Mouse (Mus musculus) embryo, embryonic 10.5 days (tissue): ENCODE data around the gene Hsfy2.

Source experiments
- DNase-seq: peaks from one replicate; pipeline ENCODE4 v3.0.0-alpha.2; 2015; ENCODE audit warnings: low spot score

Gene Hsfy2

DNA sequence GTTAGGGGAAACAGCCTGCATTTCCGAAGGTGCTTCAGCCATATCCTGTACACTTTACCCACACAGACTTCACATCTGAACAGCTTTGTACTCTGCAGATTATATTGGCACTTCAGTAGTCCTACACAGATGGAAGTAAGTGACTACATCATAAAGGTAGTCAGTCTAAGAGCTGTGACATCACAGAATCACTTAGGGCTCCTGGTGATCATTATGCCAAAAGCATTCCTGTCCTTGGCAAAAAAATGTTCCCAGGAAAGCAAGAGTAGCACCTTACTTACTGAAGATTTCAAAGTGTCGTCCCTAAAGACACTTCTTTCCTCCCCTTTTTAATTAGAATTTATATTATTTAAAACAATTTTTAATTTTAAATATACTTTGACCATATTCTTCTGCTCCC is at the start of gene Hsfy2:
Hsfy2 (minus strand) TSS at position 101 of the 400 bp plus-strand sequence.
- DNase-seq, result no peak

- no peak for DNase-seq
These were observed 47.9 kb upstream of the Hsfy2 start for GRCm38 (mm10) chr1:56685053-56685557.

GRCm38 (mm10) chr1:56684512-56684911 is 47.3 kb upstream of the Hsfy2 start:
- no peak for DNase-seq

DNA sequence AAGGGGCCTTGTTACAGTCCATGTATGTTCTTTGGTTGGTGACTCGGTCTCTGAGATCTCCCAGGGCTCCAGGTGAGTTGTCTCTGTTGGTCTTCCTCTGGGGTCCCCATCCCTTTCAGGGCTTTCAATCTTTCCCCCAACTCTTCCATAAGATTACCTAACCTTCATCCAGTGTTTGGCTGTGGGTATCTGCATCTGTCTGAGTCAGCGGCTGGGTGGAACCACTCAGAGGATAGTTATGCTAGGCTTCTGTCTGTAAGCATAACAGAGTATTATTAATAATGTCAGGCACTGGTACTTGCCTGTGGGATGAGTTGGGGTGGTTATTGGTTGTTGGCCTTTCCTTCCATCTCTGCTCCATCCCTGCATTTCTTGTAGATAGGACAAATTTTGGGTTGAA is 44.0 kb upstream of the Hsfy2 start:
- DNase-seq, result no peak

DNA sequence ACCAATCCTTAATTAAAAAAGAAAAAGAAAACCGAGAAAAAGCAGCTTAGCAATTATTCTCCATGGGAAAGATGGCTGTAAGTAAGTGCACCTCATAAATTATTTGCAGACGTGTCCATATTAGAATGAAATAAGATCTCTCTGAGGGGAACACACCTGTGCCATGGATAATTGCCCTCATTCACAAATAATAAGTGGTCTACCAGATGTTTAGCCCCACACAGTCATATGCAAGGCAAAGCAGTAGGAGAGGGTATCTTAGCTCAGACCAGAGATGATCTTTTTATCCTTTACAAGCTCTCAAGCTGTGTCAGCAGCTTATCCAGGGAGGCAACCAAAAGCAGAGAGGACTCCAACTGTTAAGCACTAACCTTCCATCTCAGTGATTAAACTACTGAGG is 38.0 kb upstream of the Hsfy2 start:
- DNase-seq, result peak; percentile 19

DNA sequence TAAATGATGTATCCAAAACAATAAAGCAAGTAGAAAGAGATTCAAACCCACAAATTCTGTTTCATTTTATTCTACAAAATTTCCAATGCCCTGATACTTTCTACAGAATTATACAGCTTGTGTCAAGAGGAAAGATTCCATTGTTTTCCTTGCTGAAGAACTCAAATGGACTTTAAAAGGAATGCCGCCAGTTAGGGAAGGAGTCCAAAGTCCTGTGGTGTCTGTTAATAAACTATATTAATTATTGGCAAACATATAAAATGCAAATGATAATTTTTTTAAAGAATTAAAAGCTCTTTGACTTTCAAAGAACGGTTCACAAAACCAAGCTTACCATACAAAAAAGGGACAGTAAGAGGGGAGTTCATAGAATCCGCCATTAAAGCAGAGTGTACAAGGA is 37.4 kb upstream of the Hsfy2 start:
- no peak for DNase-seq

DNA sequence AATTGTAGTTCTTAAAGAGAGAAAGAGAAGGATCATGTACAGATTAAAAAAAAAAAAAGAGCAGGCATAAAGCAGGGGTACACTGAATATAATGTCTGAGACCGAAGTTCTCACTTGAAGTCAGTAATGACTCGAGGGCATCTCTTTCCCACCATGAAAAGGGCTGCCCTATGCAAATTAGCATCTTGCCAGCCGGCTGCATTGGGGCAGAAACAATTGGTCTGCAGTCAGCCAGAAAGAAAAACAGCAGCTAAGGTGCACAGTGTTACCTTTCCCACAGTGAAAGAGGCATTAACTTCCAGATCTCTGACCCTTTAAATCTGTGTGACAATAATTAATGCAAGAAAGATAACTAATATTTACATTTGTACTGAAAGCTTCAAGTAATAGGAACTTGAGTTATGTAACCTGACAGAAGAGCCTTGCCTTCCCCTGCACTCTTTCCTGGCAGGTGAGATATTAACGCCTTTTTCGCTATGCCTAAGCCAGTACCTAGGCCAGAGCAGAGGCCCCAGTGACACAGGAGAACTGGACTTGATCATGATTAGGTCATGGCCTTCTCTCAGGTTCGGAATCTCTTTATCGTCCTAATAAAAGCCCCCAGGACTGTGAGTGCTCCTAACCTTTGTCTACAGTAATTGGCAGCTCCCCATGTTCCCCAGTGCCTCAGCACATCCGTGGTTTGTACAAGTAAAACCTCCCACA is 34.2 kb upstream of the Hsfy2 start:
- DNase-seq, result no peak

DNA sequence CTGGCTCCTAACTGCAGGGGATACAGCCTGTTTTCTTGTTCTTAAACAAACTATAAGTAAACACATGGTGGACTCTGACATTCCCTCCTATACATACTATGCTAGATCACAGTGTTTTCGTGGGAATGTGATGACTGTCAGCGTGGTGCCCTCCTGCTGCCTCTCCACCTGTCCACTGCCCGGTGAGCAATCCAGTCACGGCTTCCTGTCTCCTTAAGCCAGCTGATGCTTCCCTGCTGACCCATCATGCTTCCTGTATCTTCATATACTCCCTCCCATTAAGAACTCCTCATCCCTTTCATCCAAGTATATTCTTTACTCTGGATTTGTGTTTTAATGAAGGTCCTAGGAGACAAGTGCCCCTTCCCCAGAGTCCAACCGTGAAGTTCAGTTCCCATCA is 33.3 kb upstream of the Hsfy2 start:
- DNase-seq, result no peak

- no peak for DNase-seq
These were observed 27.4 kb upstream of the Hsfy2 start for GRCm38 (mm10) chr1:56664606-56665005.

GRCm38 (mm10) chr1:56626824-56627223 is 10.4 kb downstream of the Hsfy2 start:
- DNase-seq, result no peak

GRCm38 (mm10) chr1:56624304-56624703 is 12.9 kb downstream of the Hsfy2 start:
- no peak for DNase-seq

DNA sequence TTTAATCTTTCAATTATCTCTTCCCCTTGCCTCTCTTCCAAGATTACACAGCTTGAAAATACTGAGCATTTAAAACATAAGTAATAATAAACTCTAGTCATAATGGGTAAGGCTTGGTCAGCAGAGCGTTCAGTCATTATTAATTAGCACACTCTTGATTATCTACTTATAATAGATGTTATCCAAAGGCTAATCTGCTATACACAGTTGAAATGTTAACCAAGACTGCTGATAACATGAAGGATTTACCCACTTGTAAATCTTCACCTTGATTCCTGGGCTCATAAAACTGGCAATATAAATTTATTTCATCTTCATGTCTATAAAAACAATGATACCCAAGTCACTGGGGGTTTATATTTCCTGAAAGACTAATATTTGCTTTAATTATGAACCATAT is 24.9 kb downstream of the Hsfy2 start:
- no peak for DNase-seq
